Mouse (Mus musculus): ENCODE results near the gene Gm826.

GRCm38 (mm10) chr2:160263861-160264260 lies 70.1 kb downstream of the Gm826 start:
- TF ChIP-seq CTCF (IDR thresholded peaks at IDR 0.05; ENCODE audit: borderline replicate concordance, insufficient read depth, low read depth, low read length) (no peak), POLR2A (IDR thresholded peaks at IDR 0.05; ENCODE audit: borderline replicate concordance, insufficient read depth, low read length) (no peak)
